Mouse (Mus musculus): ENCODE measurements around the gene Zbtb37. TPM values are rescaled to one million over a fixed set of nuclear protein-coding genes. Genes with fewer than 3 reads are reported as not detected.

Zbtb37 gene
- total and polyA plus RNA-seq, 2 experiments = 0.33 to 4.4 TPM

- WGBS = 2% methylated on average over 5 of the region's 5 CpGs
- peaks cover 33% of the 10 kb centered on the region for H3K36me3 ChIP-seq (ENCODE audit: control insufficient read depth, insufficient read depth, low read length)
- peak; percentile 39 for DNase-seq (ENCODE audit: extremely low read depth, low read depth, low spot score)
- H3K27me3 ChIP-seq (ENCODE audit: control insufficient read depth, insufficient read depth, low read length) = no peaks in the 10 kb centered on the region
- TF ChIP-seq CTCF (IDR thresholded peaks at IDR 0.05; ENCODE audit: low read depth, low read length) (no peak), POLR2A (IDR thresholded peaks at IDR 0.05; ENCODE audit: extremely low read depth, insufficient read depth, low read length) (no peak)
- H3K4me3 ChIP-seq (ENCODE audit: insufficient read depth, low read depth, low read length) = peak overlapping the region; percentile 70
- peak overlapping the region; percentile 85 for H3K9ac ChIP-seq (ENCODE audit: low read depth, low read length)
- H3K79me2 ChIP-seq (ENCODE audit: control insufficient read depth, insufficient read depth, low read length) = no peaks in the 10 kb centered on the region
- H3K27ac ChIP-seq (replicated peaks; ENCODE audit: insufficient read depth, low read depth, low read length) = peak overlapping the region; percentile 83; the same call in 1 of the 2 replicates
- H3K4me1 ChIP-seq (ENCODE audit: control insufficient read depth, insufficient read depth, low read length) = peaks cover 17% of the 10 kb centered on the region; the same call in 1 of the 2 replicates
Measured at GRCm38 (mm10) chr1:161036411-161036841, 1.8 kb upstream of the Zbtb37 start.

- peaks cover 17% of the 10 kb centered on the region; the same call in 1 of the 2 replicates for H3K4me1 ChIP-seq (ENCODE audit: control insufficient read depth, insufficient read depth, low read length)
- peak overlapping the region; percentile 85 for H3K9ac ChIP-seq (ENCODE audit: low read depth, low read length)
Measured at GRCm38 (mm10) chr1:161035786-161036404, 1.2 kb upstream of the Zbtb37 start.

DNA sequence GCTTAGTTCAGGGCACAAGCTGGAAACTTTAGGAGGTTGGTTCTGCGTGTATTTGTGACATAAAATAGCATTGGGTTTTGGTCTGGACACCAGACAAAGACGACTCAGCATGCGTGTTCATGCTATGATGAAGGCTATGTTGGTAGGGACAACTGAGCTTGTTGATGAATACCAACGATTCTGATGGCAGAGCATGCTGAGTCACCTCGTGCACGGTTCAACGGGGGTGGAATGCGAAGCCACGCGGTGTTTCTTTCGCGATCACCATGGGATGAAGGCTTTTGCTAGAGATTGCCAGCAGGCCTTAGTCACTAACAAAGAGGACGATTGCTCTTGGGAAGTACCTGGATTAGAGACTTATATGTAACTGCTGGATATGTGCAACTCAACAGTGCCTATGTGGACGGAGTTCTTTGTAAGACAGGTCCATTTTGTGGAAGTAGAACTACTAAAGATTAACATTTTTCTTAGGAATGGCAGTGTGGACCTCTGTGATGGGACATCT is 684 bp upstream of the Zbtb37 start:
- H3K79me2 ChIP-seq (ENCODE audit: control insufficient read depth, insufficient read depth, low read length) = no peaks in the 10 kb centered on the region
- peaks cover 33% of the 10 kb centered on the region for H3K36me3 ChIP-seq (ENCODE audit: control insufficient read depth, insufficient read depth, low read length)
- peak overlapping the region; percentile 85 for H3K9ac ChIP-seq (ENCODE audit: low read depth, low read length)
- H3K27ac ChIP-seq (replicated peaks; ENCODE audit: insufficient read depth, low read depth, low read length) = peak overlapping the region; percentile 83
- peak; percentile 31 for DNase-seq (ENCODE audit: extremely low read depth, low read depth, low spot score)
- no peaks in the 10 kb centered on the region for H3K27me3 ChIP-seq (ENCODE audit: control insufficient read depth, insufficient read depth, low read length)
- WGBS = under 1% methylated on average over 14 of the region's 14 CpGs
- H3K4me1 ChIP-seq (ENCODE audit: control insufficient read depth, insufficient read depth, low read length) = peaks cover 17% of the 10 kb centered on the region; the same call in 1 of the 2 replicates
- no peak for TF ChIP-seq CTCF (IDR thresholded peaks at IDR 0.05; ENCODE audit: low read depth, low read length)
- no peak for TF ChIP-seq POLR2A (IDR thresholded peaks at IDR 0.05; ENCODE audit: extremely low read depth, insufficient read depth, low read length)
- peak overlapping the region; percentile 70 for H3K4me3 ChIP-seq (ENCODE audit: insufficient read depth, low read depth, low read length)

More at GRCm38 (mm10) chr1:161035786-161036404, 1.2 kb upstream of the Zbtb37 start:
- TF ChIP-seq CTCF (IDR thresholded peaks at IDR 0.05; ENCODE audit: low read depth, low read length) = no peak
- TF ChIP-seq POLR2A (IDR thresholded peaks at IDR 0.05; ENCODE audit: extremely low read depth, insufficient read depth, low read length) = no peak
- no peaks in the 10 kb centered on the region for H3K79me2 ChIP-seq (ENCODE audit: control insufficient read depth, insufficient read depth, low read length)
- peaks cover 33% of the 10 kb centered on the region for H3K36me3 ChIP-seq (ENCODE audit: control insufficient read depth, insufficient read depth, low read length)
- peak overlapping the region; percentile 83 for H3K27ac ChIP-seq (replicated peaks; ENCODE audit: insufficient read depth, low read depth, low read length)
- peak overlapping the region; percentile 70 for H3K4me3 ChIP-seq (ENCODE audit: insufficient read depth, low read depth, low read length)
- H3K27me3 ChIP-seq (ENCODE audit: control insufficient read depth, insufficient read depth, low read length) = no peaks in the 10 kb centered on the region
- DNase-seq (ENCODE audit: extremely low read depth, low read depth, low spot score) = peak; percentile 30
- WGBS = 3% methylated on average over 6 of the region's 6 CpGs

DNA sequence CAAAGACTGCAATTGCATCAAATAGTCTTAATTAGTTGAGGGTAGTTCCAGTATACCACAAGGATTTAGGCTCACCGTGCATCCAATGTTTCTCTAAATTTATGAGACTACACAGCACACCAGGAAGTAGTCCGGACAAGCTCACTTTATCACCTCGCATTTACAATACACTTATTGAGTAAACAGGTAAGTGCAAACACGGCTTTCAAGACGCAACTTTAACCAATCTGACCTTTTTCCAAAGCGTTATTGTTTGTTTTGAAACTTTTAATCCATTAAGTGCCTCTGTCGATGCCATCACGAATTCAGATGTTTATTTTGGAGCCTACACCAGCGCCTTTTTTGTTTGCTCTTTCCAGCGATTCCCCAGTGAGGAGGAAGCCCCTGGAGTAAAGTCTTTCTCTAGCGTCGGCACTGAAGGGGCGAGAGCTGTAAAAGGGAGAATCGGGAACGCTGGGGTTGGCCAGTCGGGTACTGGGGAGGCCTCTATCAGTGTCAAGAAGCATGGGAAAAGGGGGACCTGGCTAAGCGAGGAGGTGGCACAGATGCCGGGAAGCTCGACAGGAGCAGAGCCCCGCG is 704 bp downstream of the Zbtb37 start:
- peaks cover 27% of the 10 kb centered on the region for H3K36me3 ChIP-seq (ENCODE audit: control insufficient read depth, insufficient read depth, low read length)
- peak overlapping the region; percentile 87 for H3K27ac ChIP-seq (replicated peaks; ENCODE audit: insufficient read depth, low read depth, low read length)
- TF ChIP-seq CTCF (IDR thresholded peaks at IDR 0.05; ENCODE audit: low read depth, low read length) = no peak
- TF ChIP-seq POLR2A (IDR thresholded peaks at IDR 0.05; ENCODE audit: extremely low read depth, insufficient read depth, low read length) = no peak
- H3K79me2 ChIP-seq (ENCODE audit: control insufficient read depth, insufficient read depth, low read length) = no peaks in the 10 kb centered on the region
- H3K4me3 ChIP-seq (ENCODE audit: insufficient read depth, low read depth, low read length) = peak overlapping the region; percentile 70
- 1% methylated on average over 21 of the region's 21 CpGs for WGBS
- H3K4me1 ChIP-seq (ENCODE audit: control insufficient read depth, insufficient read depth, low read length) = peaks cover 17% of the 10 kb centered on the region; the same call in 1 of the 2 replicates
- no peaks in the 10 kb centered on the region for H3K27me3 ChIP-seq (ENCODE audit: control insufficient read depth, insufficient read depth, low read length)
- peak overlapping the region; percentile 79 for H3K9ac ChIP-seq (ENCODE audit: low read depth, low read length)
- peak; percentile 72 for DNase-seq (ENCODE audit: extremely low read depth, low read depth, low spot score)

- H3K4me3 ChIP-seq (ENCODE audit: insufficient read depth, low read depth, low read length) = no peak overlapping the region
- no peaks in the 10 kb centered on the region for H3K79me2 ChIP-seq (ENCODE audit: control insufficient read depth, insufficient read depth, low read length)
- 87% methylated on average over 7 of the region's 7 CpGs for WGBS
- H3K27me3 ChIP-seq (ENCODE audit: control insufficient read depth, insufficient read depth, low read length) = no peaks in the 10 kb centered on the region
- no peak for TF ChIP-seq POLR2A (IDR thresholded peaks at IDR 0.05; ENCODE audit: extremely low read depth, insufficient read depth, low read length)
- no peak for TF ChIP-seq CTCF (IDR thresholded peaks at IDR 0.05; ENCODE audit: low read depth, low read length)
- DNase-seq (ENCODE audit: extremely low read depth, low read depth, low spot score) = no peak
- no peak overlapping the region for H3K27ac ChIP-seq (replicated peaks; ENCODE audit: insufficient read depth, low read depth, low read length)
- H3K36me3 ChIP-seq (ENCODE audit: control insufficient read depth, insufficient read depth, low read length) = peaks cover 16% of the 10 kb centered on the region
- no peak overlapping the region for H3K9ac ChIP-seq (ENCODE audit: low read depth, low read length)
- peaks cover 14% of the 10 kb centered on the region; the same call in 1 of the 2 replicates for H3K4me1 ChIP-seq (ENCODE audit: control insufficient read depth, insufficient read depth, low read length)
Measured at GRCm38 (mm10) chr1:161032345-161032744, 2.3 kb downstream of the Zbtb37 start.
